Mouse (Mus musculus): Measurements from ENCODE around the gene Slc7a6os. TPM values are rescaled to one million over a fixed set of nuclear protein-coding genes. Genes with fewer than 3 reads are reported as not detected.
"Not testable (repeated sequence)": the region's sequence is repeated elsewhere in the genome, so short reads cannot be mapped to it uniquely, and the experiment has no call there.

Gene Slc7a6os
- total RNA-seq (2017) = 61.8 and 67.5 TPM in 2 replicates

DNA sequence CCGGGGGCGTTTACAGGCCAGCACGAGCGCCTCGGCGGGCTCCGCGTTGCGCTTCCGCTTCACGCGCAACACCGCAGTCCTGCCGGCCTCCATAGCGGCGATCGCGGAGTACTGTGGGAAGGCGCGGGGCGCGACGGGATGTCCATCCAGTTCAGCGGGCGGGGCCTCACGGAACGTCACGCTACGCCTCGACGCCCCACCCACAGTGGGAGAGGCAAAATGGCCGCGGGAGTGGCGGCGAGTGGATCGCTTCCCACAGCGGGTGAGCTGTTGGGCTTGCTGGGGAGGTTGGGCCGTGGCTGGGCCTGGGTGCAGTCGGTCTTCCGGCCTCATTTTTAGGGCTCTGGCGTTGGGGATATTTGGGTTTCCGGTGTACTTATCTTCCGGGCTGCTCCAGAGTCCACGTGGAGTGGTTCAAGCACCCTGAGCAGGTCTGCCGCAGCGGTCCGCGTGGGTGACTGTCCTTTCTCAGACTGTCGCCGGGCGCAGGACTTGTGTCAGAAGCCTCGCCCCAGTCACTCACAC, at the start of gene Slc7a6os, which contains the start of gene Prmt7:
Gene Slc7a6os, minus strand, starts transcription at position 115 of the 525 bp plus-strand sequence.
Gene Prmt7, plus strand, starts transcription at position 116 of the 525 bp plus-strand sequence.
- ATAC-seq (ENCODE audit: extremely low read depth, insufficient number of reproducible peaks, low FRiP score, poor library complexity, severe bottlenecking) = peak; percentile 98

DNA sequence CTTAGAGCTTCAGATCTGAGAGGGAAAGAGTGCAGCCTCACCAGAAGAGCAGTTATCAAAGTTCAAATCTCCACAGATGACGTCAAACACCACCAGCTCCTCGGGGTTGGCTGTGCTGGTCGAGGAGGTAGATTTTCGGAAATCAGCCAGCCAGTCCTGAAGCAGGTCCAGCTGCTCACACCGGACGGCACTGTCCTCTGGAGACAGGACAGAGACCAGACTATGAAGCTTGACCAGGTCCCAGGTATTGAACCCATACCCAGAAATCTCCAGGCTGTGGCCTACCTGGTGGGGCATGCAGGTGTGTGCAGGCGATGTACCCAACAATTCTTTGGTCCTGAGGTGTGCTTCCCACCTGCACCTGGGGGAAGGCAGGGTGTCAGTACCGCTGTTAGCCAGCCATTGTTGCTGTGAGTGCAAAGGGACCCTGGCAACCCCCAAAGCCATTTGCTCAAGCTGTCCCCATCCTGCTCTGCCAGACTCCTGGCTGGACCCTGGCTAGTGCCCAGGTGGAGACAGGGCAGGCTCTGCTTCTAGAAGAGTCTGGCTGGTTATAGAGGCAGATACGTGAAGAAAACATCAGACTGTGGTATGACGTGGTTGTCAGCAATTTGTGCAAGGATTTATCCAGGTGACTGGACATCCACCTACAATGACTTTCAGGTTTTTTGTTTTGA, 49.0 kb upstream of the Slc7a6os start:
- ATAC-seq (ENCODE audit: extremely low read depth, insufficient number of reproducible peaks, low FRiP score, poor library complexity, severe bottlenecking) = no peak

DNA sequence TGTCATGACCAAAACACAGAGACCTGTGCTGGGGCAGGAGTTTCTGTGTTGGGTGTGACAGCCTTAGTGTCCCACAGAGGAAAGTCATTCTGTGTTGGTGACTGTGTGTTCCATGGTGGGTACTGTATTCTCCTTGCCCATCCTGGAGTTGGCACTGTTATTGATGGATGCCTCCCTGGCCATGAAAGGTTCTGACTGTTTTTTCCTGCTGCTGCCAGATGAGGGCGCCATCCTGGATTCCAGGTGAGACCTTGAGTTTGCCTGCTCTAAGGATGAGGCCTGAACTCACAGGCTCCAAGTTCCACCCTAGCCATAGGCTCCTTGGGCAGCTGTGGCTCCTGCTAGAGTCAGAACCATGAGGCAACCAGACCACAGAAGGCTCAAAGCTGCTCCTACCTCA, 47.4 kb upstream of the Slc7a6os start:
- no peak for ATAC-seq (ENCODE audit: extremely low read depth, insufficient number of reproducible peaks, low FRiP score, poor library complexity, severe bottlenecking)

DNA sequence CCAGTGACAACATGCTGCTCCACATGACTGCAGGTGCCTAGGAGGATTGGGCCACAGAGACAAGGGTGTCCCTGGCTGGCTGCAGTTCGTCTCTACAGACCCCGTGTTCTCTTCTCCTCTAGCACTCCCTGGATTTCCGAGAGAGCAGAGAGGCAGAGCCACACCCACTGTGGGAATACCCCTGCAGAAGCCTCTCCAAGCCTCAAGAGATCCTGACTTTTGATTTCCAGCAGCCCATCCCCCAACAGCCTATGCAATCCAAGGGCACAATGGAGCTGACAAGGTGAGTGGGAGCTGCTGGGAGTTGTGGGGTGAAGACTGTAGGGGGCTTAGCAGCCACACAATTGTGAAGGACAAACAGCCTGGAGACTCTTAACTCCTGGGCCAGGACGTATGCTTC, 39.5 kb upstream of the Slc7a6os start:
- ATAC-seq (ENCODE audit: extremely low read depth, insufficient number of reproducible peaks, low FRiP score, poor library complexity, severe bottlenecking) = no peak

DNA sequence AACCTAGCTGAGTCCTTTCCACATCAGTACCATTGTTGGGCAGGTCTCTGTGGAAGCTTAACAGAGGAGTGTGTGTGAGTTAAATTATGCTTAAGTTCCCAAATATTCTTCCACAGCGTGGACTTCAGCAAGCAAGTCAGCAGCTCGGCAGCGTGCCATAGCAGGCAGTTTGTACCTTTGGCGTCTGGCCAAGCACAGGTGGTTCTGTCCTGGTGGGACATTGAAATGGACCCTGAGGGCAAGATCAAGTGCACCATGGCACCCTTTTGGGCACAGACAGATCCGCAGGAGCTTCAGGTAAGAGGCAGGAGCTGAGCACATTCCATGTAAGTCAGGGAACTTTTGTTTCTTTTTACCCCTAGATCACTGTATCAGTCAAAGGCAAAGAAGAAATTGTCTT, 26.4 kb upstream of the Slc7a6os start:
- ATAC-seq (ENCODE audit: extremely low read depth, insufficient number of reproducible peaks, low FRiP score, poor library complexity, severe bottlenecking) = no peak

DNA sequence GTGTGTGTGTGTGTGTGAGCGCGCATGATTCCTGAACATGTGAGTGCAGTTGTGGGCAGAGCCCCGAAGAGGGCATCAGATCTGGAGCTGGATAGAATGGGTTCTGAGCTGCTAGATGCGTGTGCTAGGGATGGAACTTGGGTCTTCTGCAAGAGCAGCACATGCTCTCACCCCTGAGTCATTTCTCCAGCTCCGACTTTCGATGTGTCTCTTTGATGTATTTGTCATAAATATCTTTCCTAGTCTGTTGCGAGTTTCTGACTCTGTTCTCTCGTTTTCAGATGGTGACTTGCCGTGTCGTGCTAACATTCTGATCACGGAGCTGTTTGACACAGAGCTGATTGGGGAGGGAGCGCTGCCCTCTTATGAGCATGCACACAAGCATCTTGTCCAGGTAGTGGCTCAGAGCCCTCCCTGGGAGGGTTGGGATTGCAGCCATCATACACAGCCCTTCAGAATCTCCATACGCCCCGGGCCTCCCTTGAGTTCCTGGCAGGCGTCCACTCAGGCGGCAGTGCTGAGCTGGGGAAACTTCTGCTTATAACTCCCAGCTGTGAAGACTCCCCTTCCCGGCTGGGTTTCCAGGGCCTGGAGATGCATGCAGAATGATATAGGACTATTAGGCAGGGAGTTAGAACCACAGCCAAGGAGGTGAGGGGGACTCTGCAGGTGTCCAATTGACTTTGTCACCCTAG, 24.0 kb upstream of the Slc7a6os start:
- no peak for ATAC-seq (ENCODE audit: extremely low read depth, insufficient number of reproducible peaks, low FRiP score, poor library complexity, severe bottlenecking)

DNA sequence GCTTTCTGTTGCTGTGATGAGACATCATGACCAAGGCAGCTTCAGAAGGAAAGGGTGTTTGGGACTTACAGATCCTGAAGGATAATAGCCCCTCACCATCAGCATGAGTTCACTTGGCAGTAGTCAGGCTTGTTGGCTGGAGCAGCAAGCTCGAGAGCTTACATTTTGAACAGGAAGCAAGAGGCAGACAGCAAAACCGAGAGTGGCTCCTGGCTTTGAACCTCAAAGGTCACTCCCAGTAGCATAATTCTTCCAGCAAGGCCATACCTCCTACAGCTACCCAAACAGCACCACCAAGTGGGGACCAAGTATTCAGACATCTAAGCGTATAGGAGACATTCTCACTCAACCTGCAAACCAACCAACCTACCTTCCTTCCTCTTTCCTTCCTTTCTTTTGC, 22.0 kb upstream of the Slc7a6os start:
- ATAC-seq (ENCODE audit: extremely low read depth, insufficient number of reproducible peaks, low FRiP score, poor library complexity, severe bottlenecking) = no peak

DNA sequence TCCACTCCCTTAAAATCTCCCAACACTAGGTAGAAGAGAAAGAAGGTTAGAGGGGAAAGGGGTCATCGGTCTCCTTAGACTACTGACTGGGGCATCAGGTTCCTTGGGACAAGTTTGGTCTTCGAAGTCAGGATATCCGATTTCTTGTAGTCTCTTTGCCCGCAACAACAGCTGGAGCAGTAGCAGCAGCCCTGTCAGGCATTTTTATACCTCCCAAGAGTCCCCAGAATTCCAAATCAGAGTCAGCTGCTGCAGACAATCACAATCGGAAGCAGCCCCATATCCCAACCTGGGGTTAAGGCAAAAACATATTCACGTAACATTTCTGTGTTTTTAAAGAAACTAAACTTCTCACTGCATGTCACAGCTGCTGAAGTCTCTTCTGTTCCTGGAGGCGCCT, 20.8 kb upstream of the Slc7a6os start:
- ATAC-seq (ENCODE audit: extremely low read depth, insufficient number of reproducible peaks, low FRiP score, poor library complexity, severe bottlenecking) = no peak

DNA sequence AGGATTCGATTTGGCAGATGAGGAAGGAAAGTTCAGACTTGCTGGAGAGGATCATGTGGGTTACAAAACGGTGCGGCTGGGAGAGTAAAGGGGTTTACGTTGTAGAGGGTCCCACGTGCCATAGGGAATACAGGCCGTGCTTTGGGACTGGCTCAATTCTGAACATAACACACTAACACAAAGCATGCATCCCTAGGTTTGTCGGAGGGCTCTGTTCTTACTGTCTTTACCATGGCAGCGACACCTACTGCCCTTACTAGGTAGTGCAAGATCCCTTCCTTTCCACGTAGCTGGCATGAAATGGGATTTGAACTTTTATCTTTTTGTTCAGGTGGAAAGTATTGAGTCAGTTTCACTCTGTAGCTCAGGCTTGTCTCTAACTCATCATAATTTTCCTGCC, 15.9 kb upstream of the Slc7a6os start:
- peak; percentile 75 for ATAC-seq (ENCODE audit: extremely low read depth, insufficient number of reproducible peaks, low FRiP score, poor library complexity, severe bottlenecking)

DNA sequence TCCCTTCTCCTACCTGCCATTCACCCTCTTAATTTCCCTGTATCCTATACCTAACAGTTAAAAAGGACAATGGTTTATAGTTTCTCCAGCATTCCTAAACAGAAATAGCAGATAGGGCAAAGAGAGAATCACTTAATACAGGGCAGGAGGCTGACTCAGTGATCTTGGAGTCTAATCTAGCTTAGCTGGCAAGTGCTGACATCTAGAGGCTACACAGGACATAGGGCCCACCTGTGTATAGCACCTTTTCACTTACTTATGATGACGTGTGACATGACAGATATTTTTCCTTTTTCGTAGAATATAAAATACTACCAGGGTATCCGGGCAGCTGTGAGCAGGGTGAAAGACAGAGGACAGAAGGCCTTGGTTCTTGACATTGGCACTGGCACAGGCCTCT, 8.9 kb upstream of the Slc7a6os start:
- ATAC-seq (ENCODE audit: extremely low read depth, insufficient number of reproducible peaks, low FRiP score, poor library complexity, severe bottlenecking) = no peak

DNA sequence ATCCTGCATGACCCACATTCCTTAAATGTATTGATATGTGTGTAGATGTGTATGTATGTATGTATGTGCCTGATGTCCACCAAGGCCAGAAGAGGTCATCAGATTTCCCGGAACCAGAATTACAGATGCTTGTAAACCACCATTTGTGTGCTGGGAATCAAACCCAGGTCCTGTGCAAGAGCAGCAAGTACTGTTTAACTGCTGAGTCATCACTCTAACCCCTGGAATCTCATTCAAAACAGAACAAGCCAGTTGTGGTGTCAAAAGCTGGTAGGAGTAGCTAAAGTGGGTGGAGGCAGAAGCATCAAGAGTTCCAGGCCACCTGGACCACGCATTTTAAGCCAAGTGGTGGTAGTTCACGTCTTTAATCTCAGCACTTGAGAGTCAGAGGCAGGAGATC, 3.2 kb upstream of the Slc7a6os start:
- ATAC-seq (ENCODE audit: extremely low read depth, insufficient number of reproducible peaks, low FRiP score, poor library complexity, severe bottlenecking) = no peak

DNA sequence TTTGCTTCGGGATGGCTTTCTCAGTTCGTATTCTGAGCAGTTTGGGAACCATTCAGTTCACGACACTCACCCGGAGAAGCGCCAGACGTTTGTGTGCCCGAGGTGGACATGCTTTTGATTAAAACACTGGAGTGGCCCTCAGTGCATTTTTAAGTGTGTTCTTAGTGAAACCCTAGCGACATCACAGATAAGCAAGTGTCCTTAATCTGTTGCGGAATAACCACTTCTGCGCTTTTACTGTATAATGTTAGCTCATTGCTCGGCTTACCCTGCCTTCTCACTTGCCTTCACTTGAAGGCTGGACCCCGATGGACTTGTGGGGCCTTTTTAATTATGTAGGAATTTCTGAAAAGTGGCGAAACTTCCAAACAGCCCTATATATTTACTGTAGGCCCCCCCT, 686 bp upstream of the Slc7a6os start:
- ATAC-seq (ENCODE audit: extremely low read depth, insufficient number of reproducible peaks, low FRiP score, poor library complexity, severe bottlenecking) = no peak

DNA sequence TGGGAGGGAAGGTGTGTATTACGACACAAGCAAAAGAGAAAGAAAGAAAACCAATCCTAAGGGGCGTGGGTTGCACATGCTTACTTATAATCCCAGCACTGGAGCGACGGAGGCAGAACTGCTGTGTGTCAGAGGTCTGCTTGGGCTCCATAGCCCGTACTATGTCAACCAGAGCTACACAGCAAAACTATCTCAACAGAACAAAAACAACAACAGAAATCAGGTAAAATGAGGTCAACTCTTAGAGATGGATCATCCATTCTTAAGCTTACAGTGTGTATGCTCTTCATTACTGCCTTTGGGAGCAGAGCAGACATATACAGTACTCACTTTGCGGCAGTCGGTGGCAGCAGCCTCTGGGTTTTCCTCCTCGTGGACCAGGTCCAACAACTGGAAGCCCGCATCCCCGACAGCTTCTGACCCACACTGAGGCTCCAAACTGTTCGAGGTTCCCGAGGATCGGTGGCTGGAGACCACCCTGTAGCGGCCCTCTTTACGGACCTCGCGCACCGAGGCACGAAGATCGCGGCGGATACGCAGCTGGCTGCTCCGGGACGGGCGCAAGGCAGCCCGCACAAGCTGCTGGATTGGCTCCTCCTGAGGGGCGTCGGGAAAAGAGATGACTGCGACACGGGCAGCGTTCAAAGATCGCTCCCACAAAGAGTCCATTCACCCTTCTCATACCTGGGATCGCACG, 552 bp downstream of the Slc7a6os start:
- ATAC-seq (ENCODE audit: extremely low read depth, insufficient number of reproducible peaks, low FRiP score, poor library complexity, severe bottlenecking) = no peak

DNA sequence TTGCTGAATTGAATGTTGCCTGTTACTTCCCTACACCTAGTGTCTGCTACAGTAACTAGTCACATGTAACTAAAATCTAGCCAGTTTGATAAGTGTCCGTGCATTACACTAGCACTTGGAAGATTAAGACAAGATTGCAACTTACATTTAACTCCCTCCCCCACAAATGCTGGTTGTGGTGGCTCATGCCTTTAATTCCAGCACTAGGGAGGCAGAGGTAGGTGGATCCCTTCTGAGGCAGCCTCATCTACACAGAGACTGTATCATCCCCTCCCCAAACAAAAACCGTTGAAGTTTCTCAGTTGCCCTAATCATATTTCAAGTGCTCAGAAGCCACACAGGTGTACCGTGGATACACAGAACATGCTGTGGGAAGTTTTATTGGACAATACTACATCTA, 11.1 kb downstream of the Slc7a6os start:
- ATAC-seq (ENCODE audit: extremely low read depth, insufficient number of reproducible peaks, low FRiP score, poor library complexity, severe bottlenecking) = not testable (repeated sequence)

DNA sequence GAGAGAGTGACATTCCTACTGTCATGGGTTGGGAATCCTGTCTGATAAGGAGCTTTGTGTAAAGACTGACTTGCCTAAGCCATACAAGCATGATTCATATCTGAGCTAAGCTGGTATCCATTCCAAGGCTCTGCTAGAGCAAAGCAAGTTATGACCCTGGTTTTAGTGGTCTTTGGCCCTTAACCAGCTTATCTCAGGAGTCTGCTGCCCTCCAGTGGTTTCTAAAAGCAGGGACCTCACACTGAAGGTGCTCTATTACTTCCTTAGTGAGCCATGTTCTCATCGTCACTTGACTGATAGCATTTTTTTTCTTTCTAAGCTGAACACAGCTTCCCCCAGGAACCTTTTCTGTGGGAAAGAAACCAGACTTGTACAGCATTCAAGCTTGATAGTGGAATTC, 12.0 kb downstream of the Slc7a6os start:
- ATAC-seq (ENCODE audit: extremely low read depth, insufficient number of reproducible peaks, low FRiP score, poor library complexity, severe bottlenecking) = peak; percentile 64; the same call in 1 of the 2 replicates

DNA sequence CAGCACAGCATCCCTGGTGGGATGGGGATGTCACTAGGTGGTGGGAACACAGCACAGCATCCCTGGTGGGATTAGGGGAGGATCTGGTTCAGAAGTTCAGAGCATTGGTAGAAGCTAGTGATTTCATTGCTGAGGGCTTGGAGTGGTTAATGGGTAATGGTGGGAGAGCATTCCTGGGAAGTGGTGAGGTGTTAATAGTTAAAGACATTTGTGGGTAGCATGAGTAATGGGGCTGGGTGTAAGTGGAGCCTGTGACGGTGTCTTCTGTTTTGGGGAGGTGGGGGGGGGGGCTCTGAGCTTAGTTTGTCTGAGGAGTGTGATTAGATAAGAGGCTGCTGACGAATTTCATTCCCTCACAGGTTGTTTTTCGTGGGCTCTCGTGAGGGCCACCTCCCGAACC, 16.7 kb downstream of the Slc7a6os start:
- no peak for ATAC-seq (ENCODE audit: extremely low read depth, insufficient number of reproducible peaks, low FRiP score, poor library complexity, severe bottlenecking)

DNA sequence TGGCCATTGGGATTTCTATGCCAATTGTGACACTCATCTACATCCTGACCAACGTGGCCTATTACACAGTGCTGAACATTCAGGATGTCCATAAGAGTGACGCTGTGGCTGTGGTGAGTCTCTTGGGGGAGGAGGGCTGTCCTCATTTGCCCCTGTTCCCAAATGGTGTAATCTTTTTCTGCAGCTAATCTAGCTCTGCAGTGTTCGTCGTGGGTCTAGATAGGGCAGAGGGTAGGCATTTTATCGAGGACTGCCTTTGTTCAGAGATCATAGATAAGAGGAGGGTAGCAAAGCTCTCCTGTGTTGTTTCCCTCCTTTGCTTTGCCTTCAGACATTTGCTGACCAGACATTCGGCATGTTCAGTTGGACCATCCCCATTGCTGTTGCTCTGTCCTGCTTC, 17.6 kb downstream of the Slc7a6os start:
- ATAC-seq (ENCODE audit: extremely low read depth, insufficient number of reproducible peaks, low FRiP score, poor library complexity, severe bottlenecking) = no peak

DNA sequence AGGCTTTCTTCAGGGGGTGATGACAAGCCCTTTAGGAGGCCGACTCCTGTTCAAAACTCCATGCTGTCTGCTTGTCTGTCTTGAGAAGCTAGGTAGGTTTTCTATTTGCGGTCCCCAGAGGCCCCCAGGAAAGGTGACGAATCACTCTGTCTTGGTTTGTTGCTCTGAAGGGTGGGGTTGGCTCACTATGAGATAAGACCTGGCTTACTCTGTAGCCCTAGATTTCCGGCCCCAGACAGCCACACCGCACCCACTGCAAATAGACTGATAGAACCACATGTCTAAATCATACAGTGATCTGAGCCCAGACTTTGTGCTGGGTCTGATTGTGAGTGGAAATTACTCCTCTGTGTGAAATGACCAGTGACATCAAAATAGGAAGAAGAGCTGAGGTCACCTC, 19.1 kb downstream of the Slc7a6os start:
- ATAC-seq (ENCODE audit: extremely low read depth, insufficient number of reproducible peaks, low FRiP score, poor library complexity, severe bottlenecking) = no peak

DNA sequence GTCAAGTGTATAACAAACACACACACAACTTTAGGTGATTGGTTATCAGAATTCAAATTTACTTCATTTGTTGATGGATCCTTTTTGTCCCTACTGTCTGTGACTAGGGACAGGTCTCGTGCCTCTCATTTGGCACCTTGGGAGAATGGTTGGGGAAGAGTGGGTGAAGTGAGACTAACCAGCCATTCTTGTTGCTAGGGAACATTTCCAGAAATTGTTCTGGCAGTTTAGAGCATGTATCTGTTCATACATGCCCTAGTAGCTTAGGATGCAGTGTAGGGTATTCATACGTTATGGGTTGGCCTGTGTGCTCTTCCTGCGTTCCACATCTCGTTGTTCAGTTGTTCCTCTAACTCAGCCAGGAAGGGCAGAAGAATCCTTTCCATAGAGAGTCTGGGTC, 21.6 kb downstream of the Slc7a6os start:
- ATAC-seq (ENCODE audit: extremely low read depth, insufficient number of reproducible peaks, low FRiP score, poor library complexity, severe bottlenecking) = no peak

DNA sequence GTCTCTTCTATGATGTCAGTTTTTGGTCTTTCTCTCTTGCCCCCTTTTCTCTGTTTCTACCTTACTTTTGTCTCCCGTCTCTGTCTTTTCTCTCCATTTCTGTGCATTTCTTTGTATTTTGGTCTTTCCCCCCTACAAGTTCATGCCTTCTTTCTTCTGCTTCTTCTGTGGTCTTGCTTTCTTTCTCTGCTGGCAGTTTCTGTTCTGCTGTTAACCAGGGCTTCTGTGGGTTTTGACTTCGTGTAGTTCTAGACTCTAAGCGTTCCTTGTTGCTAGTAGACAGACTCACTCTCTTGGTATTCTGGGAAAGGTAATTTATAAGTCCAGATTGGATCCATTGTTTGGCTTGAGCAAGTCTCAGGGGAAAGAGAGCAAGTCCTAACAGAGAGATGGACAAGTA, 24.3 kb downstream of the Slc7a6os start:
- ATAC-seq (ENCODE audit: extremely low read depth, insufficient number of reproducible peaks, low FRiP score, poor library complexity, severe bottlenecking) = no peak

Data from neutrophil, adult 5-6 weeks (primary cell).